Mouse (Mus musculus): Measurements from ENCODE around the gene Sirt2. TPM values are rescaled to one million over a fixed set of nuclear protein-coding genes. Genes with fewer than 3 reads are reported as not detected.
A peak's percentile ranks its signal among the peaks of the same experiment; 100 is the strongest.

Sirt2 gene
- 100.0 TPM for polyA plus RNA-seq (2012; fragmentation: generic; extraction: Trizol)

DNA sequence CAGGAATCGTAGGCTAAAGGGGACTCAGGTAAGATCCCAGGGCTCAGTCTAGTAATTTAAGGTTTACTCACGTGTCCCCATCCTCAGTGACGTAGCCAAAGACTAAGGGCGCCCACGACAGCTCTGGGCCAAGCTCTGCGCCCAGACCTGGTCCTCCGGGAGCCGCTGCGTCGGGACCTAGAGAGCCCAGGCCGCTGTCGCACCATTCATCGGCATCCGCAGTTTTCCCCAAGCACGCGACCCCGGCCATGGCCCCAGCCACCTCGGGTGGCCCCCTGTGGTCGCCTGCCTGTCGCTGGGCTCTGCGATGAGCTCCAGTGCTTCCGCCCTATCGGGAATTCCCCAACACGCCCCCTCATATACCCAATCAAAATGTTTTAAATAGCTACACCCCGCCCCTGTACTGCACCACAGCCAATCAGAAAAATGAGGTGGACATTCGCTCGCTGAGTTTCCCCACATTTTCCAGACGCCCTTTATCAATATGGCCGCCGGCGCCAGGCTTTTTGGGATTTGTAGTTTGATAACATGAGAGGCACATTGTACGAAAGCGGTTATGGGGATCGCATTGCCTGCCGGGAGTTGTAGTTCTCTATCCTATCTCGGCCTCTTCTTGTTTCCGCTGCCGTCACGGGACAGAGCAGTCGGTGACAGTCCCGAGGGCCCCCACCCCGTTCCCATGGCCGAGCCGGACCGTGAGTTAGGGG, at the start of gene Sirt2:
Gene Sirt2, plus strand, starts transcription at position 563 of the 707 bp plus-strand sequence.
- TF ChIP-seq USF1 (IDR thresholded peaks at IDR 0.05; ENCODE audit: low read depth) = peak; percentile 73
- TF ChIP-seq TCF3 (IDR thresholded peaks at IDR 0.05; ENCODE audit: insufficient read length, low read depth) = no peak
- TF ChIP-seq POLR2A (IDR thresholded peaks at IDR 0.05; ENCODE audit: insufficient read length, low read depth) = peak; percentile 53
- TF ChIP-seq MAX (IDR thresholded peaks at IDR 0.05; ENCODE audit: low read depth) = no peak
- H3K4me3 ChIP-seq = peak within 1 kb of the TSS; percentile 65
- H3K27me3 ChIP-seq (ENCODE audit: control insufficient read depth, insufficient read depth, insufficient read length) = no peaks in the 10 kb centered on the region
- H3ac ChIP-seq (ENCODE audit: control insufficient read depth, insufficient read length) = peak within 1 kb of the TSS; percentile 43
- H3K79me2 ChIP-seq (ENCODE audit: control insufficient read depth, insufficient read depth) = peaks cover 21% of the 10 kb centered on the region
- H3K36me3 ChIP-seq (ENCODE audit: control insufficient read depth, insufficient read depth) = peaks cover under 1% of the 10 kb centered on the region
- H3K4me2 ChIP-seq (ENCODE audit: low read depth) = peak within 1 kb of the TSS; percentile 98

- H3K27me3 ChIP-seq (ENCODE audit: control insufficient read depth, insufficient read depth, insufficient read length) = no peaks in the 10 kb centered on the region
- H3K4me2 ChIP-seq (ENCODE audit: low read depth) = peak overlapping the region; percentile 81
- H3ac ChIP-seq (ENCODE audit: control insufficient read depth, insufficient read length) = peak overlapping the region; percentile 78
- H3K36me3 ChIP-seq (ENCODE audit: control insufficient read depth, insufficient read depth) = no peaks in the 10 kb centered on the region
- TF ChIP-seq USF1 (IDR thresholded peaks at IDR 0.05; ENCODE audit: low read depth) = no peak
- no peak for TF ChIP-seq MYOG (IDR thresholded peaks at IDR 0.05; ENCODE audit: control insufficient read depth in 1 of 3, insufficient read depth in 1 of 3, insufficient read length in 2 of 3, low read depth in 2 of 3)
- no peak for TF ChIP-seq POLR2A (IDR thresholded peaks at IDR 0.05; ENCODE audit: insufficient read length, low read depth)
- TF ChIP-seq TCF12 (IDR thresholded peaks at IDR 0.05; ENCODE audit: insufficient read depth, poor library complexity, severe bottlenecking) = no peak
- TF ChIP-seq SRF (IDR thresholded peaks at IDR 0.05; ENCODE audit: control insufficient read depth, insufficient read length, low read depth) = no peak
- no peak for TF ChIP-seq MYOD1 (IDR thresholded peaks at IDR 0.05; ENCODE audit: control insufficient read depth in 1 of 3, insufficient read length in 2 of 3, low read depth in 2 of 3)
- TF ChIP-seq MAX (IDR thresholded peaks at IDR 0.05; ENCODE audit: low read depth) = no peak
- no peak for TF ChIP-seq E2F4 (IDR thresholded peaks at IDR 0.05; ENCODE audit: insufficient read depth)
- TF ChIP-seq TCF3 (IDR thresholded peaks at IDR 0.05; ENCODE audit: insufficient read length, low read depth) = no peak
- TF ChIP-seq REST (IDR thresholded peaks at IDR 0.05; ENCODE audit: insufficient read depth, insufficient read length) = no peak
- TF ChIP-seq CEBPB (IDR thresholded peaks at IDR 0.05; ENCODE audit: insufficient read depth, poor library complexity, severe bottlenecking) = no peak
- no peak for TF ChIP-seq POLR2AphosphoS2 (IDR thresholded peaks at IDR 0.05; ENCODE audit: insufficient read length, low read depth)
- H3K4me3 ChIP-seq = peak overlapping the region; percentile 64
- peaks cover 20% of the 10 kb centered on the region for H3K79me2 ChIP-seq (ENCODE audit: control insufficient read depth, insufficient read depth)
Observed at GRCm38 (mm10) chr7:28717726-28718125, 48.8 kb upstream of the Sirt2 start.

GRCm38 (mm10) chr7:28719159-28719558, 47.4 kb upstream of the Sirt2 start:
- no peak for TF ChIP-seq MYOD1 (IDR thresholded peaks at IDR 0.05; ENCODE audit: control insufficient read depth in 1 of 3, insufficient read length in 2 of 3, low read depth in 2 of 3)
- no peak for TF ChIP-seq MYOG (IDR thresholded peaks at IDR 0.05; ENCODE audit: control insufficient read depth in 1 of 3, insufficient read depth in 1 of 3, insufficient read length in 2 of 3, low read depth in 2 of 3)
- no peak for TF ChIP-seq CEBPB (IDR thresholded peaks at IDR 0.05; ENCODE audit: insufficient read depth, poor library complexity, severe bottlenecking)
- Histone ChIP-seq H3K4me2 (ENCODE audit: low read depth) (peak overlapping the region; percentile 81), H3K36me3 (ENCODE audit: control insufficient read depth, insufficient read depth) (peaks cover 4% of the 10 kb centered on the region), H3K79me2 (ENCODE audit: control insufficient read depth, insufficient read depth) (peaks cover 20% of the 10 kb centered on the region), H3K27me3 (ENCODE audit: control insufficient read depth, insufficient read depth, insufficient read length) (no peaks in the 10 kb centered on the region), H3ac (ENCODE audit: control insufficient read depth, insufficient read length) (no peak overlapping the region), H3K4me3 (peak overlapping the region; percentile 64)

DNA sequence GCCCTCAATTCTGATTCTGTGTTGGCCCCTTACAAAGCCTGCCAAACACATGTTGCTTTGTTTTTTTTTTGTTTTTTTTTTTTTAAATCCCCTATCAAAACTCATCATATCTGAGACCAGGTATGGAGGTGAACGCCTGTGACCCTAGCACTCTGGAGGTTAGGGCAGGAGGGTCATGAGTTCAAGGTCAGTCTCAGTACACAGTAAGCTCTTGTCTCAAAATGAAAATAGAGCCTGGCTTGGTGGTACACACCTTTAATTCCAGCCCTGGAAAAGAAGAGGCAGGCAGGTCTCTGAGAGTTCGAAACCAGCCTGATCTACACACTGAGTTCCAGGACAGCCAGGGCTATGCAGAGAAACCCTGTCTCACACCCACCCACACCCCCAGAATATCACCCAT, 46.9 kb upstream of the Sirt2 start:
- H3K4me3 ChIP-seq = peak overlapping the region; percentile 64
- H3K79me2 ChIP-seq (ENCODE audit: control insufficient read depth, insufficient read depth) = peaks cover 20% of the 10 kb centered on the region
- no peak overlapping the region for H3ac ChIP-seq (ENCODE audit: control insufficient read depth, insufficient read length)
- peak overlapping the region; percentile 45 for H3K4me2 ChIP-seq (ENCODE audit: low read depth)
- TF ChIP-seq SRF (IDR thresholded peaks at IDR 0.05; ENCODE audit: control insufficient read depth, insufficient read length, low read depth) = no peak
- no peak for TF ChIP-seq CEBPB (IDR thresholded peaks at IDR 0.05; ENCODE audit: insufficient read depth, poor library complexity, severe bottlenecking)
- no peak for TF ChIP-seq REST (IDR thresholded peaks at IDR 0.05; ENCODE audit: insufficient read depth, insufficient read length)
- no peak for TF ChIP-seq E2F4 (IDR thresholded peaks at IDR 0.05; ENCODE audit: insufficient read depth)
- no peak for TF ChIP-seq TCF12 (IDR thresholded peaks at IDR 0.05; ENCODE audit: insufficient read depth, poor library complexity, severe bottlenecking)
- no peak for TF ChIP-seq MAX (IDR thresholded peaks at IDR 0.05; ENCODE audit: low read depth)
- TF ChIP-seq POLR2AphosphoS2 (IDR thresholded peaks at IDR 0.05; ENCODE audit: insufficient read length, low read depth) = no peak
- TF ChIP-seq MYOG (IDR thresholded peaks at IDR 0.05; ENCODE audit: control insufficient read depth in 1 of 3, insufficient read depth in 1 of 3, insufficient read length in 2 of 3, low read depth in 2 of 3) = no peak
- TF ChIP-seq POLR2A (IDR thresholded peaks at IDR 0.05; ENCODE audit: insufficient read length, low read depth) = no peak
- TF ChIP-seq MYOD1 (IDR thresholded peaks at IDR 0.05; ENCODE audit: control insufficient read depth in 1 of 3, insufficient read length in 2 of 3, low read depth in 2 of 3) = no peak
- no peak for TF ChIP-seq TCF3 (IDR thresholded peaks at IDR 0.05; ENCODE audit: insufficient read length, low read depth)
- TF ChIP-seq USF1 (IDR thresholded peaks at IDR 0.05; ENCODE audit: low read depth) = no peak
- H3K36me3 ChIP-seq (ENCODE audit: control insufficient read depth, insufficient read depth) = peaks cover 9% of the 10 kb centered on the region
- H3K27me3 ChIP-seq (ENCODE audit: control insufficient read depth, insufficient read depth, insufficient read length) = no peaks in the 10 kb centered on the region

All from myocyte (in vitro differentiated cells).